Mouse (Mus musculus): ENCODE data around the gene Rbm48. TPM values are rescaled to one million over a fixed set of nuclear protein-coding genes. Genes with fewer than 3 reads are reported as not detected.

Rbm48 gene
- polyA plus RNA-seq, 1 experiment from 2014 or later: 14.4 TPM

DNA sequence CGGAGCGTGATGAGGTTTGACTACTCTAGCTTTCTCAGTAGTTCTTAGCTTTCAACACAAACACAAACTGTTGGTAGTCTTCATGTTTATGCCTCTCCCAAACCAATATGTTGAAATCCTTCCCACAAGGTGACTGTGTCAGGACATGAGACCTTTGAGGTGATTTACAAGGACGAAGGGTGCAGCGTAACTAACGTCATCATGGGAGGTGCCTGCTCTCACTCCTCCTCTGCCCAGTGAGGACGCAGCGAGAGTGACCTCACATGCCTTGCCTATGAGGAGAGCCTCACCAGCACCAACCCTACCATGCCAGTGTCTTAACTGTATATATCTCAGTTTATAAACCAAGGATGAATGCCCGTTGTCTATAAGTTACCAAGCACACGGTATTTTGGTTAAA lies 10.7 kb upstream of the Rbm48 start:
- WGBS: 94% methylated on average over 9 of the region's 9 CpGs
- no peak for ATAC-seq (ENCODE audit: insufficient number of reproducible peaks, insufficient read depth, low FRiP score, low TSS enrichment, low read depth)
- no peak overlapping the region for H3K4me2 ChIP-seq

DNA sequence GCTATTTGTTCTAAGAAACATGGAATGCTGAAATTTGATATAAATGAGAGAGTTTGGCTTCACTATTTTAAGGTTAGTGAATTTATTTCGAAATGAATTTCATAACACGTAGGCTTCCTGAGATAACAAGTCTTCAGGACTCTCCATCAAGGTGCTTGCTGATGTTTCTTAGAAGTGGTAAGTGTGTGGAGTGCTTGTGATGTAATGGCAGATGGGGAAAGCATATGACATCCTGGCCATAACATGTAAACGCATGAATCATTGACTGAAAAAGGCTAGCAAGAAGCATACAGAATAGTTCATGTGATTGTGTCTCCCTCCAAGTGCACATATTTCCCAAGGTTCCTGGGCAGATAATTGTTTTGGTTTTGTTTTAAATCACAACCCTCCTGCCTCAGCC lies 4.4 kb upstream of the Rbm48 start:
- no peak overlapping the region for H3K4me2 ChIP-seq
- no peaks in the 10 kb centered on the region for H3K9me3 ChIP-seq
- no peak for ATAC-seq (ENCODE audit: insufficient number of reproducible peaks, insufficient read depth, low FRiP score, low TSS enrichment, low read depth)
- 89% methylated on average over 3 of the region's 3 CpGs for WGBS
- H3K36me3 ChIP-seq: peaks cover 25% of the 10 kb centered on the region
- no peaks in the 10 kb centered on the region for H3K27me3 ChIP-seq
- H3K4me3 ChIP-seq: no peak overlapping the region
- no peak overlapping the region for H3K27ac ChIP-seq
- peaks cover 3% of the 10 kb centered on the region; the same call in 1 of the 2 replicates for H3K4me1 ChIP-seq
- no peak overlapping the region for H3K9ac ChIP-seq

More for the DNA sequence above, 10.7 kb upstream of the Rbm48 start:
- Histone ChIP-seq H3K9ac (no peak overlapping the region), H3K36me3 (peaks cover 60% of the 10 kb centered on the region), H3K9me3 (no peaks in the 10 kb centered on the region), H3K27ac (no peak overlapping the region), H3K27me3 (no peaks in the 10 kb centered on the region), H3K4me1 (no peaks in the 10 kb centered on the region), H3K4me3 (no peak overlapping the region)

DNA sequence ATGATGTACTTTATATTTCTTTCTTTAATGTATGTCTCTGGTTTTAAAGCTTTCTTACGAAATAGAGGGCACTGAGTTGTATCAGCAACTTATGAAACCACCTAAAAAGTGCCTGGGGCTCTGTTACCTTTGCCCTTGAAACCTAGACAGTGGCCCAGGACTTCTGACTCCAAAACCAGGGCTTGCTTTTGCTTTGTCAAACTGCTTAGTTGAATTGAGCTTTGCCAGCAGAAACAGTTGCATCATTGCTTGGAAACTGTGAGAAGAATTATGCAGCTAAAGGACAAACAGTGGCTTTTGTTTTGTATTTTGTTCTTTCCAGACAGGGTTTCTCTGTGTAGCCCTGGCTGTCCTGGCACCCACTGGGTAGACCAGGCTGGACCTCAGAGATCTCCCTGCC lies 3.9 kb upstream of the Rbm48 start:
- no peak overlapping the region for H3K27ac ChIP-seq
- no peak overlapping the region for H3K4me3 ChIP-seq
- ATAC-seq (ENCODE audit: insufficient number of reproducible peaks, insufficient read depth, low FRiP score, low TSS enrichment, low read depth): no peak
- 82% methylated on average over 1 of the region's 1 CpGs for WGBS
- peaks cover 20% of the 10 kb centered on the region for H3K36me3 ChIP-seq
- H3K27me3 ChIP-seq: no peaks in the 10 kb centered on the region
- no peak overlapping the region for H3K9ac ChIP-seq
- H3K9me3 ChIP-seq: no peaks in the 10 kb centered on the region
- H3K4me2 ChIP-seq: no peak overlapping the region
- H3K4me1 ChIP-seq: peaks cover 5% of the 10 kb centered on the region

DNA sequence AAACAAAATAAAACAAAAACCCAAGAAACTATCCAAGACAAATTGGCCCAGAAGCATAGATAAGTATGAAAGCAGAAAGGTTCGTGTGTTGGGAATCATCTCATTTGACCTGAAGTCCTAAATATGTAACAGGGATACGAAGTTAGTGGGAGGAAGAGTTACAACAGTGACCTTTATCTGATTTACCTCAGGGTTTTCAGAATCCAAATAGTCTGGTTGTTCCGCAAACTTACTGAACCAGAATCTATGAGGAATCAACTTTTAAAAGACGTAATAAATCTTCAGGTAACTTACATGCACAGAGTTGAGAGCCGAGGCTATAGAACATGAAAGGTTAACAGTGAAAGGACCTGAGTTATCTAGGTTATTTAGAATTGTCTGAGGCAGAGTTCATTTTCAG lies 2.4 kb upstream of the Rbm48 start:
- Histone ChIP-seq H3K4me2 (no peak overlapping the region), H3K4me3 (no peak overlapping the region), H3K27me3 (no peaks in the 10 kb centered on the region), H3K36me3 (peaks cover 7% of the 10 kb centered on the region), H3K27ac (no peak overlapping the region), H3K9ac (no peak overlapping the region), H3K9me3 (no peaks in the 10 kb centered on the region), H3K4me1 (peaks cover 15% of the 10 kb centered on the region)
- ATAC-seq (ENCODE audit: insufficient number of reproducible peaks, insufficient read depth, low FRiP score, low TSS enrichment, low read depth): no peak
- 90% methylated on average over 5 of the region's 5 CpGs for WGBS

DNA sequence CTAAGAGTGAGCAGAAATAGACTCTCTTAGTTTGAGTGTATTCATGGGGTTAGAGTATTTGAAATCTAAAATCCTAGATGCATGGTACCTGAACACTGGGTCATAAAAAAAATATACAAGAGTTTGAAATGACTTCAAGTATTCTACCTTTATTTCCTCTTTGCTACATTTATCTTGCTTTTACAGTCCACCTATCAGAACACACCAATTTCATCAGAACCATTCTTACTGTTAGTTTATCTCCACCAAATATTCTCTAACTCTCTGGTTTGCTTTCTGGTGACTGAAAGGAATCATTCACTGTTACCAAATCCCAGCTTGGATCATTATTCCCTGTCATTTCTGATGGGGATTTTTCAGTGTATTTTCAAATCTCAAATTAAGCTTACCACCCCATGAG lies 786 bp upstream of the Rbm48 start:
- no peak for ATAC-seq (ENCODE audit: insufficient number of reproducible peaks, insufficient read depth, low FRiP score, low TSS enrichment, low read depth)

DNA sequence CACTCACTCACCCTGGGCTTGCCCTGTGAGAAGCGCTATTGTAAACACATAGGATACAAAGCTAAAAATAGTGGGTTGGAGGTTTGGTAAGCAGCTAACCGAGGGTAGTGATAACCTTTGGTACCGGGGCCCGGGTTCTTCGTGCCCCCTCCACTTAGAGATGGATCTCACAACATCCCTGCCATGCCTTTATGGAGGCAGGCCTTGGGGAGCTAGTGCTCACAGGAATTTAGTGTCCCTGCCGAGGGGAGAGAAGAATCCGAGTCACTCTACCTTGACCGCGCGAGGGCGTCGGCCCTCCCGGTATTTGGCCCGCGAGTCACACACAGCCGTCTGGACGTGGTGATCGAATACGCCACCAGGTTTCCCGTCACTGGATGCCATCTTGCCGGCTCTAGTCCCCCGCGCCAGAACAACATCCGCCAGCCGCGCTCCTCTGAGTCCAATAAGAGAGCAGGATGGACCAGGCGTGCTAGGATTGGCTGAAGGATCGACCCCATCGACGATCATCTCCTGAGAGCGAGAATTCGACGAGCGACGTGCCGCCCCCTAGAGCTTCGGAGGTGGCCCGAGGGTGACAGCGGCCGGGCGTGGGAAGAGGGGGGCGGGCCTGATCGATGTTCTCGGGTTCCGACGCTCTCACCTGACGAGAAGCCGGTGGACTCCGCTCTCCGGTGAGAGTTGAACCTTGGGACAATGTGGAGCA lies 539 bp downstream of the Rbm48 start, which contains the start of gene Pex1:
Pex1 (plus strand) TSS at position 374 of the 706 bp plus-strand sequence.
- H3K27ac ChIP-seq: 0 out of 2 replicates have a peak within 1 kb of the TSS, but pooled peaks have one; percentile 35
- no peaks in the 10 kb centered on the region for H3K9me3 ChIP-seq
- under 1% methylated on average over 50 of the region's 50 CpGs for WGBS
- H3K27me3 ChIP-seq: no peaks in the 10 kb centered on the region
- H3K9ac ChIP-seq: peak within 1 kb of the TSS; percentile 70
- H3K4me3 ChIP-seq: peak within 1 kb of the TSS; percentile 60
- peaks cover 18% of the 10 kb centered on the region for H3K36me3 ChIP-seq
- peak; percentile 97 for ATAC-seq (ENCODE audit: insufficient number of reproducible peaks, insufficient read depth, low FRiP score, low TSS enrichment, low read depth)
- peaks cover 15% of the 10 kb centered on the region for H3K4me1 ChIP-seq
- H3K4me2 ChIP-seq: peak within 1 kb of the TSS; percentile 85

More for the DNA sequence above, 786 bp upstream of the Rbm48 start:
- Histone ChIP-seq H3K36me3 (peaks cover 8% of the 10 kb centered on the region), H3K4me2 (peak overlapping the region; percentile 85), H3K27ac (no peak overlapping the region), H3K9me3 (no peaks in the 10 kb centered on the region), H3K4me3 (peak overlapping the region; percentile 60), H3K9ac (peak overlapping the region; percentile 70), H3K4me1 (peaks cover 15% of the 10 kb centered on the region), H3K27me3 (no peaks in the 10 kb centered on the region)

DNA sequence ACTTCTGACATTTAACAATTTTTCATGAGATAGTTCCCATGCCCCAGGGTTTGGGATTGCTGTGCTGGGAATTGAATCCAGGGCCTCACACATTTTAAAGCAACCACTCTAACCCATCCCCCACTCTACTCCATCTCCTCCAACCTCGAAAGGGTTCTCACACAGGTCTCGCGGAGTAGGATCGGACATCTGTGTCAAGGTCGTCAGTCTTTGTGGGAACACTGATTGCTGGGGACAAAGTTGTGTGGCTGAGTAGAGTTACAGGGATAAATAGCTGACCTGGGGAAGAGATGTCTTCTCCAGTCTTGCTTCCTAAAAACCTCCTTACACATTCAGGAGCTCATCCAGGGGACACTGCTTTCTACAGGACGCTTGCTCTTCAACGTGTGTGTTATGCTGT lies 17.3 kb downstream of the Rbm48 start:
- 94% methylated on average over 7 of the region's 7 CpGs for WGBS
- Histone ChIP-seq H3K9ac (no peak overlapping the region), H3K4me1 (no peaks in the 10 kb centered on the region), H3K9me3 (no peaks in the 10 kb centered on the region), H3K4me3 (no peak overlapping the region), H3K4me2 (no peak overlapping the region), H3K27ac (no peak overlapping the region), H3K36me3 (peaks cover 91% of the 10 kb centered on the region), H3K27me3 (no peaks in the 10 kb centered on the region)
- no peak for ATAC-seq (ENCODE audit: insufficient number of reproducible peaks, insufficient read depth, low FRiP score, low TSS enrichment, low read depth)

DNA sequence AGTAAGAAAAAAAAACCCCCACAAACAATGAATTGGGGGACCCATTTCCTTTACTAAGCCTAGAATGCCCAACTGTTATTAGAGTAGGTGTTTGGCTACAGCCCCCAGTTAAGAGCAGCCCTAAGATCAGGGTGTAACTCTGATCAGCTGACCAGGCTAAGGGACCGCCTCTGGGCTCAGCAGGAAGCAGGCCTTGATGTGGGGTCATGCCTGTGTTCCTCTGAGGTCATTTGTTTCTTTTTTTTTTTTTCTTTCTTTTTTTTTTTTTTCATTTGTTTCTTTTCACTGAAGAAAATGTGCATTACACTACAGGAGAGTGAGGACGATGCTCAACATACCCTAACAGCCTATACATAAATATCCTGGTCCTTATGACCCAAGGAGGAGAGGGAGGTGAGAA lies 18.4 kb downstream of the Rbm48 start:
- ATAC-seq (ENCODE audit: insufficient number of reproducible peaks, insufficient read depth, low FRiP score, low TSS enrichment, low read depth): no peak
- H3K36me3 ChIP-seq: peaks cover 93% of the 10 kb centered on the region

DNA sequence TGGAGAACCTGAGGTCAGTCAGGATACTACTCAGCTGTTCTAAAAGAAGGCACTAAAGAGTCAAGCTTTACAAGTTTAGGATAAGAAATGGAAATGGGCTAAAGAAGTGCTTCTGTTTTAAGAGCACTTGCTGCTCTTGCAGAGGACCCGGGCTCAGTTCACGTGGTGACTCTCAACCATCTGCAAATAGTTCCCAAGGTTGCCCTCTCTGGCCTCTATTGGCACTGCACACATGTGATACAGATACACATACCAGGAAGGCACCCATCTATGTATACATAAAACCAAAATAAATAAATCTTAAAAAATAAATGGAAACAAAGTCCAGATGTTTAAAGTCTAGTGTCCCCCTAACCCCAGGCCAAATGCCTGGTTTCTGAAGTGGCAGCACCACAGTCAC lies 21.6 kb downstream of the Rbm48 start:
- no peak for ATAC-seq (ENCODE audit: insufficient number of reproducible peaks, insufficient read depth, low FRiP score, low TSS enrichment, low read depth)
- H3K27me3 ChIP-seq: no peaks in the 10 kb centered on the region
- peaks cover 97% of the 10 kb centered on the region for H3K36me3 ChIP-seq
- WGBS: 90% methylated on average over 2 of the region's 2 CpGs
- H3K4me2 ChIP-seq: no peak overlapping the region
- H3K27ac ChIP-seq: no peak overlapping the region
- H3K4me1 ChIP-seq: no peaks in the 10 kb centered on the region
- no peak overlapping the region for H3K4me3 ChIP-seq
- H3K9ac ChIP-seq: no peak overlapping the region
- H3K9me3 ChIP-seq: 0 out of 2 replicates have a peak, but pooled peaks cover 3% of the 10 kb centered on the region

More for the DNA sequence above, 18.4 kb downstream of the Rbm48 start:
- Histone ChIP-seq H3K9ac (no peak overlapping the region), H3K27ac (no peak overlapping the region), H3K4me1 (no peaks in the 10 kb centered on the region), H3K4me3 (no peak overlapping the region), H3K9me3 (0 out of 2 replicates have a peak, but pooled peaks cover 3% of the 10 kb centered on the region), H3K4me2 (no peak overlapping the region), H3K27me3 (no peaks in the 10 kb centered on the region)
- WGBS: 93% methylated on average over 2 of the region's 2 CpGs

DNA sequence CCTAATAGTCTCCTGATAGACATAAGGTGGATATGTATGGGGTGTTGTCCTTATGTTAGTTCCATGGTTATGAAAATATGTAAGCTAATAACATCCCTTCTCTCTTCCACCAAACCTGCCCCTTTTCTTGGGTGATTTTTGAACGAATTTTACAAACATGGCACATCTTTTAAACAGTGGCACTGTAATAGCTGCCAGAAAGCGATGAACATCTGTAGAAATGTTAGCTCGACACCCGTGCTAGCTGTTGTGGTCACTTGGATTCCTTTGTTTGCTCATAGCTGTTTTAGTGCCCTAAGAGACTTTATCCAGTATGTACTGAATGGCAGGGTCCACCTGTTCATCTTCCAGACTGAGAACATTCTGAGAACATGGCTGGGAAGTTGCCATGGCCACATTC lies 25.1 kb downstream of the Rbm48 start, which contains the start of gene 1700109H08Rik:
1700109H08Rik (plus strand) TSS at position 301 of the 400 bp plus-strand sequence.
- no peak within 1 kb of the TSS for H3K27ac ChIP-seq
- H3K4me1 ChIP-seq: no peaks in the 10 kb centered on the region
- no peak for ATAC-seq (ENCODE audit: insufficient number of reproducible peaks, insufficient read depth, low FRiP score, low TSS enrichment, low read depth)
- no peak within 1 kb of the TSS; the same call in 1 of the 2 replicates for H3K9ac ChIP-seq
- WGBS: 95% methylated on average over 4 of the region's 4 CpGs
- no peak within 1 kb of the TSS for H3K4me2 ChIP-seq
- H3K27me3 ChIP-seq: no peaks in the 10 kb centered on the region
- 0 out of 2 replicates have a peak, but pooled peaks cover 3% of the 10 kb centered on the region for H3K9me3 ChIP-seq
- peaks cover 93% of the 10 kb centered on the region for H3K36me3 ChIP-seq
- H3K4me3 ChIP-seq: no peak within 1 kb of the TSS

DNA sequence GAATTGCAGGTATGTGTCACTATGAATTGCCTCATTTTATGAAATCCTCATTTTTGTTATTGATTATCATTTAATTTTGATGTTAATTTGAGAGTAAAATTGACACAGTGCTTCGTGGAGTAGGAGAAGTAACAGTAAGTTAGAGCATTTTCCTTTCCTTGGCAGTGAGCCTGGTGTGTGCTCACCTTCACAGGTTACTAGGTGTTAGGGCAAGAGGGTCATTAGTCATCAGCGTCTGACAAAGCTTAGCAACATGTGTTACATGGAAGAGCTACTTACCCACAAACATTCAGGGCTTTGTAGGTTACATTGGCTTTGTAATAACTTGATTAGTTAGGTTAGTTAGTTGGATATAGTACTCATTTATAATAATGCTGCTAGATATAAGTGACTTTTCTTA lies 42.2 kb downstream of the Rbm48 start:
- no peaks in the 10 kb centered on the region for H3K4me1 ChIP-seq
- H3K9me3 ChIP-seq: no peaks in the 10 kb centered on the region
- no peak for ATAC-seq (ENCODE audit: insufficient number of reproducible peaks, insufficient read depth, low FRiP score, low TSS enrichment, low read depth)
- no peak overlapping the region for H3K27ac ChIP-seq
- no peak overlapping the region for H3K4me3 ChIP-seq
- no peaks in the 10 kb centered on the region for H3K27me3 ChIP-seq
- no peak overlapping the region for H3K9ac ChIP-seq
- H3K36me3 ChIP-seq: peaks cover 38% of the 10 kb centered on the region
- H3K4me2 ChIP-seq: no peak overlapping the region
- 89% methylated on average over 2 of the region's 2 CpGs for WGBS

DNA sequence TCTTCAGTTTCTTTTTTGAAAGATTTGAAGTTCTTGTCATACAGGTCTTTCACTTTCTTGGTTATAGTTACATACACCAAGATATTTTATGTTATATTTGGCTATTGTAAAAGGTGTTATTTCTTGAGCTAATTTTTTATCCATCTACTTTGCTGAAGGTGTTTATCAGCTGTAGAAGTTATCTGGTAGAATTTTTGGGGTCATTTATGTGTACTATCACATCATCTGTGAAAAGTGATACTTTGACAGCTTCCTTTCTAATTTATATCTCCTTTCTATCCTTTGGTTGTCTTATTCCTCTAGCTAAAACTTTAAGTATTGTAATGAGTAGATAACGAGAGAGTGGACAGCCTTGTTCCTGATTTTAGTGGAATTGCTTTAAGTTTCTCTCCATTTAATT lies 44.9 kb downstream of the Rbm48 start:
- Histone ChIP-seq H3K9ac (no peak overlapping the region), H3K36me3 (peaks cover 28% of the 10 kb centered on the region), H3K9me3 (no peaks in the 10 kb centered on the region), H3K27ac (no peak overlapping the region), H3K4me3 (no peak overlapping the region), H3K27me3 (no peaks in the 10 kb centered on the region), H3K4me1 (no peaks in the 10 kb centered on the region), H3K4me2 (no peak overlapping the region)
- 96% methylated on average over 1 of the region's 1 CpGs for WGBS
- ATAC-seq (ENCODE audit: insufficient number of reproducible peaks, insufficient read depth, low FRiP score, low TSS enrichment, low read depth): no peak
